Mouse (Mus musculus) cerebellum, adult 2 months (tissue): ENCODE results near the gene Ltbr.

Experiments
- CTCF ChIP-seq: fragments of 200-500 bp; IDR thresholded peaks from 2 replicates; pipeline ENCODE4 v1.5.1; 2011; ENCODE audit warnings: low read depth, mild to moderate bottlenecking, control low read depth, low read length, moderate library complexity, borderline replicate concordance; ENCODE audit not compliant: insufficient read depth
- POLR2A ChIP-seq: fragments of 200-500 bp; IDR thresholded peaks from 2 replicates; pipeline ENCODE4 v1.6.1; 2011; ENCODE audit warnings: low read length, control low read depth, borderline replicate concordance; ENCODE audit not compliant: insufficient read depth

- TF ChIP-seq POLR2A (no peak), CTCF (no peak)
These were observed 46.3 kb upstream of the Ltbr start for GRCm38 (mm10) chr6:125359999-125360398.
